Mouse (Mus musculus) spleen, adult 2 months (tissue): ENCODE results near the gene Spns3.

Experiments used
- CTCF ChIP-seq: fragments of 200-500 bp; IDR thresholded peaks from 2 replicates; pipeline ENCODE4 v1.5.1; 2011; ENCODE audit warnings: mild to moderate bottlenecking, inconsistent platforms; ENCODE audit not compliant: insufficient read depth, insufficient read length, insufficient replicate concordance; ENCODE audit errors: extremely low read depth
- POLR2A ChIP-seq: fragments of 200-500 bp; IDR thresholded peaks from 2 replicates; pipeline ENCODE4 v1.6.1; 2011; ENCODE audit warnings: low read depth, low read length, inconsistent platforms

- TF ChIP-seq CTCF (no peak), POLR2A (no peak)
These were observed 26.4 kb upstream of the Spns3 start for GRCm38 (mm10) chr11:72576466-72577351.
